Mouse (Mus musculus): Measurements from ENCODE around the gene Tbk1.

Tbk1 gene

DNA sequence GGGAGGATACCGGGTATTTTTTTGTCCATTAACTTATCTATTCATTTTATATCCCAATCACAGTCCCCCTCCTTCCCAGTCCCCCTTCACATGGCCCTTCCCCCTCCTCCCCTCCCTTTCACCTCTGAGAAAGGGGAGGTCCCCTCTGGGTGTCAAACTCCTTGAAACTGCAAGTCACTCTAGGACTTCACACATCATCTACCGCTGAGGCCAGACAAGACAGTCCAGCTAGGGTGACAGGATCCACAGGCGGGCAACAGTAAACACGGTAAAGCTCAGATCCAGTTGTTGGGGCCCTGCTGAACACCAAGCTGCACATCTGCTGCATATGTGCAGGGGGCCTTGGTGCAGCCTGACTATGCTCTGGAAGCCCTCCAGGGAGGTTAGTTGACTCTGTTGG is 51.6 kb downstream of the Tbk1 start:
- no peak for DNase-seq (ENCODE audit: low spot score in 2 of 2)

DNA sequence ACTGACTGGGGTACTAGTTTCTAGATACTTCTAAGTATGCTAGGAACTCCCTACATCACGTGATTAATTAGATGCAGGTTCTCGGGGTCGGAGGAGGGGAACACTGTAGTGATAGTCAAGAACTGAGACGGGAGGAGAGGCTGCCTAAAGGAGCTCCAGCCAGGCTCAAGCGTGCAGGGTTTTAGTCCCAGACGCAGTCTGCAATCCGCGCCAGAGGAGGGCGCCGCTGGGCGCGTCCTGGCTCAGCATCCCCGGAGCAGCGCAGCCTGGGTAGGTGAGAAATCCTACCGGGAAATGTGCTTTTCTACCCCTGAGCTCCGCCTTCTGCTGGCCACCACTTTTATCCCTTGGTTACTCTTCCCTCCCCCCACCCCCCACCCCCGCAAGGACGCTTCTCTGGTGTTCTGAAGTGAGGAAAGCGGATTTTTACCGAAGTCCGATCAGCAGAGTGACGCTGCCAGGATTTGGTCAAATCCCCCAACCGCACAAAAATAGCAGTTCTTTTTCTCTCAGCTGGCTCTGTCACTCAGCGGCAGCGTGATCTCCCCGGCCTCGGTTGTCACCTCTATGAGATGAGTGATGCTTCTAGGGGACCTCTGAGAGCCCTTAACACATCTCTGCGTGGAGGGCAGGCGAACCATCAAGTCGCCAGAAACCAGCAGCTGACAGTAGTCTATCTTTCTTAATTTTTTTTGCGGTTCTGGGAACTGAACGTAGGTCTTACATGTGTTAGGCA is 53.3 kb downstream of the Tbk1 start:
- peak; percentile 64 to 66 for DNase-seq (ENCODE audit: low spot score in 2 of 2)

DNA sequence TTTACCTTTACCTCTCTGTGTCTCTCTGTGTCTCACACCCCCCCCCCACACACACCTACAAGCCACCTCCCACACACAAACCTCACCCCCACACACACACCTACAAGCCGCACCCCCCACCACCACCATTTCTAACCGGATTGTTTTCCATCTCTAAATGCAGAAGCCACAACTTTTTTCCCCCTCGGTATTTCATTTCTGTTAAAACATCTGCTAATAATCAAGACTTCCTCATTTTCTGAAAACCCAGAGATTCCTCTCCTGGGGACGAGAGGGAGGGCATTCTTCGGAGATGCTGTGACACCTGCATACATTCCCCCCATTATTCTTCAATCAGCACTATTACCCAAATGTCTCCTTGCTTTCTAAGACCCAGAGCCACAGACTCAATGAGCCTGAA is 55.0 kb downstream of the Tbk1 start:
- DNase-seq (ENCODE audit: low spot score in 2 of 2): no peak

DNA sequence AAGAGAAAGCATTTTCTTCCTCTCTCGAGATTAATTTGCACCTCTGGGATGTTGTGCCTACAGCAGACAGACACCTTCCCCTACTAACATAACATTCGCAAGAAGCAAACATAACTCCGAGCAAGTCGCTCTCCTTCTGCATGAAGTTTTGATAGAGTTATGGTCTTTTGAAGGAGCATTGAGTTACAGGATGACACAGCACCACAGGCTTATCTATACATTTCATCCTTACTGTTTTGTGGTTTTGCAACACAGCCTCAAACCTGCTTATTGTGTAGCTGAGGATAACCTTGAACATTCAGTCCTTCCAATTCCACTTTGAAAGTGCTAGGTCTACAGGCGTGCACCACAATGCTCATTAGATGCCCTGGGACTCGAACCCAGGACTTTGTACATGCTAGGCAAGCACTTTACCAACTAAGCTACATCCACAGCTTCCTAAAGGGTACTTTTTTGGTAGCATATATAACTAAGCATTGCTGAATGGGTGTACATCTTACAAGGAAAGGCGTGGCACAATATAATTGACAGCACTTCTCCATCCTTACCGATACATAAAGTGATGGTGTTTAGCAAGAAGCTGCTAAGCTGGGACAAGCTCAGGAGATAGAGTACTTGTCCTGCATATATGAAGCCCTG is 56.1 kb downstream of the Tbk1 start:
- DNase-seq (ENCODE audit: low spot score in 2 of 2): no peak

DNA sequence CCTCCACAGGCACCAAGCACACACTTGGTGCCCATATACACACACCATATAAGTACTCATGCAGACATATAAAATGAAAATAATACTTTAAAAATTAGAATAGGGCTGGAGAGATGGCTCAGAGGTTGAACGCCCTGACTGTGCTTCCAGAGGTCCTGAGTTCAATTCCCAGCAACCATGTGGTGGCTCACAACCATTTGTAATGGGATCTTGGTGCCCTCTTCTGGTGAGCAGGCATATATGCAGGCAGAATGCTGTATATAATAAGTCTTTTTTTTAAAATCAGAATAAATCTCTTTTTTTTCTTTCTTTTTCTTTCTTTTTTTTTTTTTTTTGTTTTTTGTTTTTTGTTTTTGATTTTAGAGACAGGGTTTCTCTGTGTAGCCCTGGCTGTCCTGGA is 57.3 kb downstream of the Tbk1 start:
- DNase-seq (ENCODE audit: low spot score in 2 of 2): no peak

DNA sequence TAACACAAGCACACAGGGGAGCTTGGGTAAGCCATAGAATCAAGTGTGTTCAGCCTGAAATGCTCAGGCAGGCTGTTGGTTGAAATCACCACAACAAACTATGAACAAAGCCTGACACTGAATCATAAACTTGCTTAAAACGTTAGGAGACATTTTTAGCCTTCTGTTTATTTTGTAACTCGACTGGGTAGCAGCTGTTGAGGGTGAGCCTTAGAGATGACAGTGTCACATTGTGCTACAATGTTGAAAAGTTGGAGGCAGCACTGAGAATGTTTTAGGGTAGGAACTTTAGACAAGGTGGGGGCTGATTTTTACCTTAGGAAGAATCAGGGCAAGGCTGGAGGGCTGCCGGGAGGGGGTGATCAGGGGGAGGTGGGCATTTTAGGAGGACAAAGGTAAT is 58.1 kb downstream of the Tbk1 start:
- no peak for DNase-seq (ENCODE audit: low spot score in 2 of 2)

DNA sequence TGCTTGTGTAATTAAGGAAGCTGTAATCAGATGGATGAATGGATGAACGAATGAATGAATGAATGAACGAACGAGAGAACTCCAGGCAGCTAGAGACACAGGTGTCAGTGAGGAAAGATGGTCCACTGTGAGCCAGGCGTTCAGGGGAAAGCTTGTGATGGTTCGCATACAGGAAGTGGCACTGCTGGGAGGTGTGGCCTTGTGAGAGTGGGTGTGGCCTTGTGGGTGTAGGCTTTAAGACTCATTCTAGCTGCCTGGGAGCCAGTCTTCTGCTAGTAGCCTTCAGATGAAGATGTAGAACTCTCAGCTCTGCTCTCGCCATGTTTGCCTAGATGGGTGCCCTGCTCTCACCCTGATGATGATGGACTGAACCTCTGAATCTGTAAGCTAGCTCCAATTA is 59.5 kb downstream of the Tbk1 start:
- DNase-seq (ENCODE audit: low spot score in 2 of 2): no peak

DNA sequence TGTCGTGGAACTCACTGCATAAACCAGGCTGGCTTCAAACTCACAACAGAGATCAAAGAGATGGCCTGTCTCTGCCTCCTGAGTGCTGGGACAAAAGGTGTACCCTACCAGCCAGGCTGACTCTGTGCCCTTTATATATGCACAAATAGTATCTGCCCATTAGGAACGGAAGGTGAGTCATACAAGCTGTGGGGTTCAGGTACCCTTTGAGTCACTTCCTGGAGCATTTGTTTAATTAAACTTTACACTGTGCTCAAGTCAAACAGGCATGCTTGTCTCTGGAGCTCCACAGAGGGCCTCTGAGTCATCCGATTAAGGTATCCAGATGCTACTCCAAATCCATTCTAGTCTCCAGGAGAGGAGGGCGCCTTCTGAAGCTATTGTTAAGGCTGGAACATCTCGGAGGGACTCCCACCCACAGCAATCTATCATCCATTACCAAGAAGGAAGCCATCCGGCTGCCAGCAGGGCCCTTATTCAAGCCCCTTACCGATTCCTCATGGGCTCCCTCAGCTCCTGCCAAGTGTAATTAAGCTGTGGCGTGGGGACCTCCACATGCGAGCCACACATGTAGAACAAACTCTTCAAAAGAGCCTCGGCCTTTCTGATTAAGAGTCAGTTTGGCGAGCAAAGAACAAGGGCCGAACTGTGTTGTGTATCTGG is 65.5 kb downstream of the Tbk1 start:
- no peak for DNase-seq (ENCODE audit: low spot score in 2 of 2)

DNA sequence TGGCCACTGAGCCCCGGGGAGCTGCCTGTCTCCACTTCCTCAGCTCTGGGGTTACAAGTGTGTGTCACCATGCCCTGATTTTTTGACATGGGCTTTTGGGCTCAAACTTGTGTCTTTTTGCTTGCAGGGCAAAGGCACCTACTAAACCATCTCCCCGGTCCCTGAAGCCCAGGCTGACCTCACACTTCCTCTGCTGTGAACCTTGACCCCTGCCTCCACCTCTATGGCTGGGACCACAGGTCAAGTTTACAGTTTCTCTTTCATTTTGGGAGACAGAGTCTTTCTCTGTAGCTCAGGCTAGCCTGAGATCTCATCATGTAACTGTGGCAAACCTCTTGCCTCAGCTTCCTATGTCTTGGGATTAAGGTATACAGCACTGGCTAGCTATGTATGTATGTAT is 66.9 kb downstream of the Tbk1 start:
- DNase-seq (ENCODE audit: low spot score in 2 of 2): no peak

DNA sequence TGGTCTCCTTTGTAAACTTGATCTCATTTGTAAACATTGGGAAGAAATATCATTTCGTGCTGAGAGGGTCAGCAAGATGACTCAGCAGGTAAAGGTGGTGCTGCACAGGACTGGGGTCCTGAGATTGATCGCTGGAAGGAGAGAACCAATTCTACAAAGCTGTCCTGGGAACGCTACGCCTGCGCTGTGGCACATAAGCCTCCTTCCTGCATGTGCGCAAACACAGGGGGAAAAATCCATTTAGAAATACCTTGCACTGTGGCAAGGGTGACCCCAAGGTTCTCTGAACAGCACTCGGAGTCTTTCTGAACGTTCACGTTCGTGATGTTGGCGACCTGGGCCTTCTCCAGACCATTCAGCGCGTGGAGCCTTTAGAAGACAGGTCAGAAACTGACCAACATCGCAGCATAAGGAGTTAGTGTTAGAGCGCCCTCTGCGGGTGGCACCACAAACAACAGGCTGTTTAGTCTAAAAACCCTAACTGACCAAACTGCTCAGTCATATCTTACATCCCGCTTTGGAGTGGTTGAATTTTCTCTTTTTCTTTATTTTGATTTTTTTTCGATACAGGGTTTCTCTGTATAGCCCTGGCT is 70.5 kb downstream of the Tbk1 start:
- DNase-seq (ENCODE audit: low spot score in 2 of 2): peak; percentile 89 to 90

DNA sequence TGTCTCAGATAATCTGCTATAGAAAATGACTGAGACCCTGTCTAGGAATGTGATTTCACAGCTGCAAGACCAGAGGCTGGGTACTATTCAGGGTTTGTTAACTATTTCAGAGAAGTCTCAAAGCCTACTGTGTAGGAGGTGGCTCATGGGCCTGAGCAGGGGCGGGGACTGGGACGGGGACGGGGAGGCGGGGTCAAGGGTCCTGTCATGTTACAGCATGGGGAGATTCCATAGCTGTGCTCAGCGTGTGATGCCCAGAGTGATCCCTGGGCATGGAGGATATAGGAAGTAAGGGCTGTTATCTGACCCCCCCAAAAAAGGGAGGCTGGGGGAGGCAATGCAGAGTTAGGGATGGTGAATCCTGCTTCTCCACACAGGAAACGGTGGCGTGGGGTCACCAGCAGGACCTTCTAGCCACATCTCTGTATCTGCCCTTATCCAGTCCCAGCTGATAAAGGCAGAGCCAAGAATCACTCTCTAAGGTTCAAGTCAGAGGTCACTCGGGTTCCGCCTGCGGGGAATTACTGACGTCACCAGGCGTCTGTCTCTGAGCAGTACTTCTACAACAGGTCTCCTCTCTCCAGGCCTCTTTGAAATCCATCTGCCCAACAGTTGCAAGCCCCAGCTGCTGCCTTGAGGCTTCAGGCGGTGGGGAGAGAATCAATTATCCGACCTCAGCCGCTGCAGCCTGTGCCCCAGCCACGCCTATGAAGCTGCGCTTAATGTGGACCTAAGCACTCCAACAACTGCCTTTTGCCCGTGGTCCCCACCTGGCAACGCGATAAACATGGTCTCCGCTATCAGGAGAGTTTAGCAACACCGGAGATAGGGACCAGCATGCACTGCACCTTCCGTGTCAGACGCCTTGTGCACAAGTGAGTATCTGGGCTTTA is 76.6 kb downstream of the Tbk1 start:
- no peak for DNase-seq (ENCODE audit: low spot score in 2 of 2)

DNA sequence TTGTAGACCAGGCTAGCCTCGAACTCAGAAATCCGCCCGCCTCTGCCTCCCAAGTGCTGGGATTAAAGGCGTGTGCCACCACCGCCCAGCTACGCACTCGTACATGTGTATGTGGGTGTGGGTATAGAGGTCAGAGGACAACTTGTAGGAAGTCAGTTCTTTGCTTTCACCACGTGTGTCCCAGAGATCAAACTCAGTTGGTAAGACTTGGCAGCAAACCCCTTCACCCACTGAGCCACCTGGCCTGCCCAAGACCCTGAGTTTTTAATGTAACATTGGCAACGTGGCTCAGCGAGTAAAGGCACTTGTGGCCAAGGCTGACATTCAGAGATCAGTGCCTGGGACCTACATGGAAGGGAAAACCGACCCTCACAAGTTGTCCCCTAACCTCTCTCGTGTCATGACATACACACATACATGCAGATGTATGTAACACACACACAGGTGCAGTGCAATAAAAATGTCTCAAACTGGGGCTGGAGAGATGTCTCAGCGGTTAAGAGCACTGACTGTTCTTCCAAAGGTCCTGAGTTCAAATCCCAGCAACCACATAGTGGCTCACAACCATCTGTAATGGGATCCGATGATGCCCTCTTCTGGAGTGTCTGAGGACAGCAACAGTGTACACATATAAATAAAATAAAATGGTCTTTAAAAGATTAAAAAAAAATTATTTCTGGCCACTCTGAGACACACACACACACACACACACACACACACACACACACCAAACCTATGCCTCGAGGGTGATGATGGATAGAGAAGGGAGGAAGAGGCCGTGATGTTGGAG is 78.6 kb downstream of the Tbk1 start:
- no peak for DNase-seq (ENCODE audit: low spot score in 2 of 2)

DNA sequence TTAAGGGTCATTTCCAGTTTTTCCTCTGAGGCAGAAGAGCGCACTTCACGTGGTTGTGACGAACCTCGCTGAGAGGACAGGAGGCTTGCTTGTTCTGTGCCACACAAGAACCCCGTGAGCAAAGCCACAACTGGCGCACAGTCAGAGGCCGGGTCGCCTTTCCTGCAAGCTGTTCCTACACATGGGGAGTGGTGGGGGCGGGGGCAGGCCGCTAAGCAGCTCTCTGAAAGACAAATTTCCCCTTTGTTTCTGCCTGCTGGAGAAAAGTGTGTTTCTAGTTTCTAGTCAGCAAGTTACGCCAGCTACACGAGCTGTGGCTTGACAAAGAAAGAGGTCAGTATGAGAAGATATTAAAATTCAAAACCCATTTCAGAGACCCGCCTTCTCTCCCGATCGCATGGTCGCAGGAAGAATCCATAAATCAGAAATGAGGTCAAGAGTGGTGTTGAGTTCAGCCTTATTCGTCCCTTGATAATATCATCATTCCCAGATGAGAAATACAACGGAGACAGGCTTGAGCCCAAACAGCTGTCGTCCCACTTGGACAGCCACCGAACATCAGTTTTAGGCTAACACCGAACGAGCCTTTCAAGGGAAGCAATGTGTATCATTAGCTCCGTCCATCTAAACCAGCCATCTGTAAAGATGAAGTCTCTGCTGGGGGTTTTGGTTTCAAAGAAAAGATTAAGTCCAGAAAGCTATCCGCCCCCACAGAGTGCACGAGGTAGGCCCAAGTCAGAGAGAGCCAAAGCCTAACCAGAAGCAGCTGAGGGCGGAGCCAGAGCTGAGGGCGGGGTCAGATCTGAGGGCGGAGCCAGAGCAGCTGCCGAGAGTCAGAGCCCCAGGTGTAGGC is 79.6 kb downstream of the Tbk1 start:
- DNase-seq (ENCODE audit: low spot score in 2 of 2): peak; percentile 21 to 22

DNA sequence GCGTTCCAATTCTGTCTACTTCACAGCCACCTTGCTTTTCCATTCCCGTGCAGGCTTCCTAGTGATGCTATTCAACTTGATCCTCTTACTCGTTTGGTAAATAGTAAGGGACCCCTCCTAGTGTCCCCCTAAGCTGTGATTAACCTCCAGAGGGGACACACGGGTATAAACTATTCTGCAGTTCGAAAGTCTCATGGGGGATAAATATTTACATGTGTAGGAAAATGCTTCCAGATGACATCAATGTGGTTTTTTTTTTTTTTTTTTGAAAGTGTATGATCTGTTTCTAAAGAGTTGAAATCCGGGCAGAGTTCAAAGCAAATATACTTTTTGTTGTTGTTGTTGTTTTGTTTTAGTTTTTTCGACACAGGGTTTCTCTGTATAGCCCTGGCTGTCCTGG is 80.7 kb downstream of the Tbk1 start:
- no peak for DNase-seq (ENCODE audit: low spot score in 2 of 2)

DNA sequence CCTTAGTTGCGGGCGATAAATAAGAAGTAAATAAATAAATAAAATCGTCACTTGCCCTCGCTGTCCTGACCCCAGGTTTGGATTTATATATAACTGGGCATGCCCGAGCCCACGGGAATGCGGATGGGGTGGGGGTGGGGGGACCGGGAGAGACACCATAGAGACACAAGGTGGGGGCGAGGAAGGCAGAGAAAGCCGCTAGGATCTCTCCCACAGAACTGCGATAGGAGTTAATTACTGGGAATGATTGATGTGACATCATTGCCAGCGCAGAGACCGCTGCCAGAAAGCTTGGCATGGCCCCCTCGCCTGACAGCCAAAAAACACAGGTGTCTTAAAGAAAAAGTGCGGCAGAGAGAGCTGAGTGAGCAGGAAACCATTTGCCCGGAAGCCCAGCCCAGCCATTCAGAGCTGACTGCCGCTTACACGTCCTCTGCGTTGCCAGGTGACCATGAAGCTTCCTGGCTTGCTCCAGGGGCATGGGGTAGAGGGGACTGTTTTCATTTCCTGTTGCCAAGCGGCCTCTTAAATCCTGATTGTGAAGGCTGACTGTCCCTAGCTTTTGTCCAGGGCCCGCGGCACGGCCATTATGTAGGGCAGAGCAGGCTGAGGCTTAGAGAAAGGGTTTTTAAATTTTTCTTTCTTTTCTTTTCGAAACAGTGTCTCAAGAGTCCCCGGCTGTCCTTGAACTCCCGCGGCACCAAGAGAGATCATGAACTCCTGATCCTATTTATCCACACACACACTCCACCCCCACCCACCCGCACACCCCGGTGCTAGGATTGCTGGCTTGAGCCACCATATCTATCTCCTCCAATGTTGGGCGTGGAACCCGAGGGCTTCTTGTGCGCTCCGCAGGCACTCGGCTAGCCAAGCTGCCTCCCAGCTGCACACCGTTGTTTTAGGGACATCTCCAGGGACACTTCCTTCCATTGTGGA is 81.3 kb downstream of the Tbk1 start:
- DNase-seq (ENCODE audit: low spot score in 2 of 2): peak; percentile 71 to 77

DNA sequence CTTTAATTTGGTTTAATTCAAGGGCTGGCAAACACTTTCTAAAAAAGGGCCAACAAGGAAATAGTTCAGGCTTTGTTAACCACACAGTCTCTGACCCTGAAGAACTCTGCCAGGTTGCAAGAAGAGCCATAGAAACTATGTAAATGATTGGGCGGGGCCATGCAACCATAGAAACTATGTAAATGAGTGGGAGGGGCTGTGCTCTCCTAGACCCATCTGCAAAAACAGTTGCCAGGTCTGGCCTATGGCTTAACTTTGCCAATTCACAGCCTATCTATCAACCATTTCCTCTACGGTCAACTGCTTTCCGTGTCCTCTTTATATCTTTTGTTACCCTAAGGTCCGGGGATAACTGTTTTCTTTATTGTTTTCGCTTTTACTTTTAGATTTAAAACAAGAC is 85.4 kb downstream of the Tbk1 start:
- no peak for DNase-seq (ENCODE audit: low spot score in 2 of 2)

DNA sequence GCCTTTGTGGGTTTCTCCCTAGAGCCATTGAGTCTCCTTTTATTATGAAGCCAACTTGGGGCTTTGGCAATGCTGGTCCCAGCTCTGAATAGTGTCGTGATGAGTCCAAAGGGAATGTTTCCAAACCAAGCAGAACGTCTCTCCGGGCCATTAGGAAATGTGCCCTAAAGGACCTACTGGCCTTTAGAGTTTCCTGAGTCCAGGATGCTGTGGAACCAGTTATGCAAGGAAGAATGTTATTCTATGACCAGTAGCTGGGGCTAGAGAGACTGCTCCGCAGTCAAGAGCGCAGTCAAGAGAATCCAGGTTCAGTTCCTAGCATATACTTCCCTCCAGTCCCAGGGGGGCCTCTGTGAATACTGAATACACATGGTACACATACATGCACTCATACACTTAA is 86.6 kb downstream of the Tbk1 start:
- DNase-seq (ENCODE audit: low spot score in 2 of 2): no peak

DNA sequence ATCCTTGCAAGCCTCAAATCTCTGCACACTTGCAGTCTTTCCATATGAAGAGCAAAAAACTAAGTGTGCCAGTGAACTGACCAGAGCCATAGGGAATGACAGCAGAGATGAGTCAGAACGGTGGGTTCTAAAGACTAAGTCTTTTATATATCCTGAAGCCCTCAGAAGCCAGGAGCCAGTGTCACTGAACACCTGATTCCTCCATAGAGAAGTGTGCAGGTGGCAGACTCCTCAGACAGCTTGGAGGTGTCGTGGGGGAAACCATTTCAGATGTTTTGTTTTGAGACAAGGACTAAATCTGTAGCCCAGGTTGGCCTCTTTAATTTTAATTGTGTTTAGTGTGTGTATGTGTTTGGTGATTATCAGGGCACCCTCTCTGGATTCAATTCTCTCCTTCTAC is 87.5 kb downstream of the Tbk1 start:
- DNase-seq (ENCODE audit: low spot score in 2 of 2): no peak

DNA sequence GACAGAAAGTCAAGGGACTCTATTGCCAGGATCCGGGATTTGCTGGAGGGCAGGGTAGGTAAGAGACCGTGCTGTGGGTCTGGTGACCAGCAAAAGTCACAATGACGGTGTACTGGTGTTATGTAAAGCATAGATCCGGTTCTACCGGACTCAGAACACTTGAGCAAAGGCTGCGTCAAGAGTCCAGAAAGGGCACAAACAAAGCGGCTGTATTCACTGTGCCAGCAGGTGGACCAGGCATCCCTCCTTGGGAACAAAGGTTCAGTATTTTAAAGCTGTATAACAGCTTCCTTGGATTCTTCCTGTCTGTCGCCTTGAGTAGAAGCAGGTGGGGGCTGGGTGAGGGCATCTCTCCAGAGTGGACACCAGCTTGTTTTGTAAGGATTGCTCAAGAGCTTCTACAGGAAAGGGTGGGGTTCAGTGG is 88.1 kb downstream of the Tbk1 start:
- no peak for DNase-seq (ENCODE audit: low spot score in 2 of 2)

Measured in right cerebral cortex, adult 2 months (tissue).